In genomic region chr6:24525705-24526104, GRCm38 (mm10) we compare ENCODE assay signal across 20 mouse cellular contexts. TPM values are rescaled to one million over a fixed set of nuclear protein-coding genes. Genes with fewer than 3 reads are reported as not detected.
DNase-seq lines count a peak whose midpoint lies in the region; ATAC-seq and TF ChIP-seq lines count a peak whose summit lies in the region.
"Had no signal": no experiment of that assay in that cellular context is flagged by ENCODE, and none has a peak within 500 bp of the region (broad histone marks: within the 10 kb centered on the region; RNA-seq: fewer than 3 reads in every experiment).

No protein-coding gene starts in this region.

- ATAC-seq in kidney, embryonic 16.5 days (ENCODE audit: low FRiP score, low TSS enrichment): no peak
- ATAC-seq: midbrain, embryonic 16.5 days had no signal

- H3K9me3 ChIP-seq in heart, embryonic 10.5 days: no peaks in the 10 kb centered on the region
- no peaks in the 10 kb centered on the region for H3K9me3 ChIP-seq in kidney, embryonic 16.5 days (ENCODE audit: low read length)
- H3K9me3 ChIP-seq in CH12.LX (replicated peaks; ENCODE audit: low read length): no peaks in the 10 kb centered on the region
- H3K9me3 ChIP-seq: embryonic facial prominence, embryonic 12.5 days; hindbrain, embryonic 10.5 days had no signal

- H3K27me3 ChIP-seq in heart, embryonic 10.5 days (ENCODE audit: insufficient read depth, poor library complexity, severe bottlenecking): no peaks in the 10 kb centered on the region
- no peaks in the 10 kb centered on the region for H3K27me3 ChIP-seq in kidney, embryonic 16.5 days (ENCODE audit: insufficient read depth, low read length)
- no peaks in the 10 kb centered on the region for H3K27me3 ChIP-seq in CH12.LX (replicated peaks)
- H3K27me3 ChIP-seq: embryonic facial prominence, embryonic 12.5 days had no signal

- dilution Hi-C loops in CH12.LX (cut with MboI; ENCODE audit: extremely low pct_ligation_motif_present, extremely low pct_unique_long_range_greater_than_20kb, low sequenced_read_pairs): no loop called here

- peaks cover 23% of the 10 kb centered on the region for H3K36me3 ChIP-seq in heart, embryonic 10.5 days
- peaks cover 15% of the 10 kb centered on the region for H3K36me3 ChIP-seq in kidney, embryonic 16.5 days (ENCODE audit: insufficient read depth, low read length)
- peaks cover 23 to 42% of the 10 kb centered on the region in 2 experiments for H3K36me3 ChIP-seq in CH12.LX (replicated peaks in 1 of 2; ENCODE audit: control insufficient read depth in 1 of 2, insufficient read depth in 1 of 2, low read length in 1 of 2)

- H3K27ac ChIP-seq in heart, embryonic 10.5 days: no peak overlapping the region
- no peak overlapping the region for H3K27ac ChIP-seq in kidney, embryonic 16.5 days (ENCODE audit: low read length)
- no peak overlapping the region; the same call in 1 of the 2 replicates for H3K27ac ChIP-seq in CH12.LX (ENCODE audit: insufficient read depth, low read depth)
- no peak overlapping the region for H3K27ac ChIP-seq in brown adipose tissue, adult 24 weeks (replicated peaks; ENCODE audit: low read depth, low read length)
- H3K27ac ChIP-seq: embryonic facial prominence, embryonic 12.5 days; hindbrain, embryonic 10.5 days had no signal

- H3K4me1 ChIP-seq in heart, embryonic 10.5 days: peaks cover 19% of the 10 kb centered on the region
- peaks cover 21% of the 10 kb centered on the region for H3K4me1 ChIP-seq in kidney, embryonic 16.5 days (ENCODE audit: insufficient read depth, low read length)
- peaks cover 7 to 42% of the 10 kb centered on the region in 2 experiments for H3K4me1 ChIP-seq in CH12.LX (ENCODE audit: control insufficient read depth in 1 of 2, insufficient read depth in 2 of 2)
- no peaks in the 10 kb centered on the region for H3K4me1 ChIP-seq in brown adipose tissue, adult 24 weeks (ENCODE audit: control insufficient read depth, insufficient read depth, insufficient read length, low read length)

- no peak overlapping the region for H3K9ac ChIP-seq in kidney, embryonic 16.5 days (replicated peaks; ENCODE audit: low read length)
- no peak overlapping the region for H3K9ac ChIP-seq in CH12.LX (ENCODE audit: insufficient read depth, low read depth)
- H3K9ac ChIP-seq: embryonic facial prominence, embryonic 12.5 days had no signal

- 83% methylated on average over 3 of the region's 3 CpGs for WGBS in heart, embryonic 10.5 days
- WGBS in kidney, embryonic 16.5 days: 87% methylated on average over 3 of the region's 3 CpGs

- 0 out of 2 replicates have a peak overlapping the region, but pooled peaks have one; percentile 12 for H3K4me3 ChIP-seq in heart, embryonic 10.5 days
- no peak overlapping the region for H3K4me3 ChIP-seq in kidney, embryonic 16.5 days (ENCODE audit: low read length)
- H3K4me3 ChIP-seq in CH12.LX (replicated peaks in 1 of 3; ENCODE audit: low read depth in 2 of 3, low read length in 2 of 3, poor library complexity in 1 of 3): peak overlapping the region; percentile 35 to 94 (median 79)
- peak overlapping the region; percentile 25; the same call in 1 of the 2 replicates for H3K4me3 ChIP-seq in brown adipose tissue, adult 24 weeks (ENCODE audit: insufficient read depth, low read depth, low read length)

- in situ Hi-C loops in CH12.LX (cut with MboI; ENCODE audit: low pct_ligation_motif_present, low pct_unique_long_range_greater_than_20kb, low sequenced_read_pairs): loop anchor here (10.0 kb wide), 2 partner anchors 99 to 189 kb away; no protein-coding TSS in a partner anchor

- no peak for TF ChIP-seq POLR2A in CH12.LX (IDR thresholded peaks at IDR 0.05; ENCODE audit: low read depth, low read length)

- TF ChIP-seq EP300 in CH12.LX (IDR thresholded peaks at IDR 0.05; ENCODE audit: low read length): no peak

- H3K79me2 ChIP-seq in CH12.LX (replicated peaks; ENCODE audit: control insufficient read depth, extremely low read depth, insufficient read depth, poor library complexity, severe bottlenecking): peaks cover 21% of the 10 kb centered on the region

- H3K4me2 ChIP-seq in kidney, embryonic 16.5 days (replicated peaks; ENCODE audit: low read depth, low read length): peak overlapping the region; percentile 75; the same call in 1 of the 2 replicates
- peak overlapping the region; percentile 86 for H3K4me2 ChIP-seq in CH12.LX (ENCODE audit: insufficient read depth, low read depth, poor library complexity, severe bottlenecking)

- no peak for TF ChIP-seq RAD21 in CH12.LX (IDR thresholded peaks at IDR 0.05; ENCODE audit: low read depth, low read length)

- TF ChIP-seq CTCF in CH12.LX (conservative IDR thresholded peaks at IDR 0.05 in 1 of 2, IDR thresholded peaks at IDR 0.05 in 1 of 2; ENCODE audit: low read depth in 2 of 2, low read length in 2 of 2): no peak

- DNase-seq in heart, embryonic 10.5 days (ENCODE audit: low spot score): no peak
- no peak for DNase-seq in heart, postnatal 4 days
- DNase-seq in kidney, postnatal 4 days: no peak
- no peak for DNase-seq in CH12.LX (ENCODE audit: extremely low read depth)
- DNase-seq in adrenal gland, adult (ENCODE audit: inconsistent age in 2 of 2, low spot score in 1 of 2): no peak
- no peak for DNase-seq in B cell, adult 2 months
- DNase-seq: adrenal gland, adult 8-10 months; cerebellum, postnatal 14 days; kidney, adult 8-10 months; layer of hippocampus, adult 9-11 months; lung, postnatal 10 days; right cerebral cortex, adult 18-20 months; thymus, adult 18-20 months had no signal

TF ChIP-seq in CH12.LX, 34 proteins besides CTCF, POLR2A, EP300 and RAD21:
- no peak for TF ChIP-seq MAX (IDR thresholded peaks at IDR 0.05; ENCODE audit: low read length)
- TF ChIP-seq UBTF (IDR thresholded peaks at IDR 0.05; ENCODE audit: low read depth, low read length): no peak
- peak; percentile 80 for TF ChIP-seq MEF2A (IDR thresholded peaks at IDR 0.05; ENCODE audit: borderline replicate concordance, low read depth, low read length)
- TF ChIP-seq KAT2A (IDR thresholded peaks at IDR 0.05; ENCODE audit: insufficient replicate concordance, low read length): no peak
- no peak for TF ChIP-seq TBP (conservative IDR thresholded peaks at IDR 0.05; ENCODE audit: low read depth, low read length)
- TF ChIP-seq MAFK (IDR thresholded peaks at IDR 0.05; ENCODE audit: insufficient replicate concordance, low read length): no peak
- TF ChIP-seq NRF1 (IDR thresholded peaks at IDR 0.05; ENCODE audit: low read depth, low read length): no peak
- no peak for TF ChIP-seq GABPA (IDR thresholded peaks at IDR 0.05; ENCODE audit: insufficient replicate concordance, low read depth, low read length)
- TF ChIP-seq ETS1 (conservative IDR thresholded peaks at IDR 0.05; ENCODE audit: low read depth, low read length): peak; percentile 47; the same call in 1 of the 2 replicates
- 0 out of 2 replicates have a peak, but pooled peaks have one; percentile 21 for TF ChIP-seq BHLHE40 (IDR thresholded peaks at IDR 0.05; ENCODE audit: low read depth, low read length)
- TF ChIP-seq NELFE (IDR thresholded peaks at IDR 0.05; ENCODE audit: low read depth, low read length): no peak

RNA-seq across cellular contexts. Expression of gene Ndufa5, which starts 2.1 kb away (rescaled TPM):
- 471 and 587 TPM in 2 replicates for polyA plus RNA-seq in heart, embryonic 10.5 days (2016; fragmentation: Nextera tagmentation; extraction: Ambion mirVana)
- total RNA-seq in heart, postnatal 4 days (2021): 100 to 1,000 TPM; 799 to 849 TPM
- 348 and 350 TPM in 2 replicates for polyA plus RNA-seq in kidney, embryonic 16.5 days (2015; fragmentation: Nextera tagmentation; extraction: Ambion mirVana)
- 162 and 222 TPM in 2 replicates for total RNA-seq in CH12.LX (2012; rRNA removed)
- total RNA-seq in CH12.LX (2014; rRNA removed): 67.2 and 92.0 TPM in 2 replicates
- polyA plus RNA-seq in CH12.LX (2012; ENCODE audit: insufficient read length, low read depth): 372 and 433 TPM in 2 replicates
- 1,161 and 1,624 TPM in 2 replicates for polyA plus RNA-seq in brown adipose tissue, adult 24 weeks (2012; ENCODE audit: insufficient read depth, insufficient read length, missing spikeins)

RNA-seq across cellular contexts. Expression of gene Asb15, which starts 2.2 kb away (rescaled TPM):
- not detected in 2 replicates for polyA plus RNA-seq in heart, embryonic 10.5 days (2016; fragmentation: Nextera tagmentation; extraction: Ambion mirVana)
- 1 to 10 TPM; 6.2 to 6.3 TPM for total RNA-seq in heart, postnatal 4 days (2021)
- polyA plus RNA-seq in kidney, embryonic 16.5 days (2015; fragmentation: Nextera tagmentation; extraction: Ambion mirVana): 0.52 and 0.69 TPM in 2 replicates
- not detected in 2 replicates for total RNA-seq in CH12.LX (2012; rRNA removed)
- total RNA-seq in CH12.LX (2014; rRNA removed): not detected in 2 replicates
- polyA plus RNA-seq in CH12.LX (2012; ENCODE audit: insufficient read length, low read depth): 0.10 TPM in 2 replicates
- 0.24 and 0.67 TPM in 2 replicates for polyA plus RNA-seq in brown adipose tissue, adult 24 weeks (2012; ENCODE audit: insufficient read depth, insufficient read length, missing spikeins)
- total RNA-seq: adrenal gland, adult 8-10 months; left cerebral cortex, postnatal 36 days had no signal
- polyA plus RNA-seq: embryonic facial prominence, embryonic 12.5 days; hindbrain, embryonic 10.5 days; midbrain, embryonic 16.5 days; neural tube, embryonic 14.5 days had no signal

RNA-seq across cellular contexts. Expression of gene Iqub, which starts 10.8 kb away (rescaled TPM):
- polyA plus RNA-seq in heart, embryonic 10.5 days (2016; fragmentation: Nextera tagmentation; extraction: Ambion mirVana): 0.30 and 0.38 TPM in 2 replicates
- under 1 TPM; 0.23 to 0.36 TPM for total RNA-seq in heart, postnatal 4 days (2021)
- 0.05 and 0.12 TPM in 2 replicates for polyA plus RNA-seq in kidney, embryonic 16.5 days (2015; fragmentation: Nextera tagmentation; extraction: Ambion mirVana)
- total RNA-seq in CH12.LX (2012; rRNA removed): not detected in 2 replicates
- total RNA-seq in CH12.LX (2014; rRNA removed): not detected in 2 replicates
- polyA plus RNA-seq in CH12.LX (2012; ENCODE audit: insufficient read length, low read depth): not detected in 2 replicates
- not detected in 2 replicates for polyA plus RNA-seq in brown adipose tissue, adult 24 weeks (2012; ENCODE audit: insufficient read depth, insufficient read length, missing spikeins)
